Mouse (Mus musculus): ENCODE results near the gene Ehd2. TPM values are rescaled to one million over a fixed set of nuclear protein-coding genes. Genes with fewer than 3 reads are reported as not detected.

The Ehd2 gene
- polyA plus RNA-seq, 1 experiment from 2014 or later = 10.1 TPM

GRCm38 (mm10) chr7:15952416-15952815 is 15.0 kb downstream of the Ehd2 start:
- peaks cover 16% of the 10 kb centered on the region for H3K4me1 ChIP-seq
- H3K9me3 ChIP-seq (replicated peaks) = no peaks in the 10 kb centered on the region
- DNase-seq (ENCODE audit: low spot score) = no peak
- no peaks in the 10 kb centered on the region for H3K36me3 ChIP-seq
- WGBS = 68% methylated on average over 3 of the region's 3 CpGs
- H3K27me3 ChIP-seq (ENCODE audit: low read depth, poor library complexity, severe bottlenecking) = peaks cover 16% of the 10 kb centered on the region
- no peak overlapping the region for H3K4me3 ChIP-seq
- H3K27ac ChIP-seq = no peak overlapping the region

- WGBS = 84% methylated on average over 15 of the region's 15 CpGs
- DNase-seq (ENCODE audit: low spot score) = no peak
- H3K36me3 ChIP-seq = 0 out of 2 replicates have a peak, but pooled peaks cover under 1% of the 10 kb centered on the region
- H3K27me3 ChIP-seq (ENCODE audit: low read depth, poor library complexity, severe bottlenecking) = peaks cover 5% of the 10 kb centered on the region; the same call in 1 of the 2 replicates
- no peak overlapping the region for H3K4me3 ChIP-seq
- peaks cover 18% of the 10 kb centered on the region for H3K4me1 ChIP-seq
- H3K9me3 ChIP-seq (replicated peaks) = no peaks in the 10 kb centered on the region
- H3K27ac ChIP-seq = no peak overlapping the region
These were observed 17.4 kb downstream of the Ehd2 start for GRCm38 (mm10) chr7:15950008-15950407.

DNA sequence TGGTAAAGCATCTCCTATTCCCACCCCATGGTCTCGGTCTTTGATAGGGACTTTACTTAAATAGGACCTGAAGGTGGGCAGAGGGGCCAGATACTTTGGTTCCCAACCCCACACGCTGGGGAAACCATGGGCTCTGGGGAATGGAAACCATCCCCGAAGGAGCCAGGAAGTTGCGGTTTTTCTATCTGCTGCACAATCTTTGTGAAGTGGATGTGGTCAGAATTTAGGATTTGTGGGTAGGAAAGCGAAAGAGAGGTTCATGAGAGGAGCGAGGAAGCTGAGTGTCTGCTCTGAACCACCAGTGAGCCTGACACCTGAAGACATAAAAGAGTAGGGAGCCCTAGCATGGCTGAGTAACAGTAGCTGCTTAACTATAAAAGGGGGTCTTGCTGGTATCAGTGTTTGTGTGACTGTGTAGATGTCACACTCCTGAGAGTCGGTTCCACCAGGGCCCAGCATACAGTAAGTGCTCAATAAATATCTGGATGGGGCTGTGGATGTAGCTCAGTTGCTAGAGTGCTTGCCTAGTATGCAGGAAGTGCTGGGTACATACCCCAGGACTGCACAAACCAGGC is 18.1 kb downstream of the Ehd2 start:
- Histone ChIP-seq H3K9me3 (replicated peaks) (no peaks in the 10 kb centered on the region), H3K36me3 (peaks cover 7% of the 10 kb centered on the region), H3K27ac (no peak overlapping the region), H3K27me3 (ENCODE audit: low read depth, poor library complexity, severe bottlenecking) (no peaks in the 10 kb centered on the region; the same call in 1 of the 2 replicates), H3K4me3 (no peak overlapping the region), H3K4me1 (peaks cover 22% of the 10 kb centered on the region)
- no peak for DNase-seq (ENCODE audit: low spot score)
- WGBS = 86% methylated on average over 7 of the region's 7 CpGs

DNA sequence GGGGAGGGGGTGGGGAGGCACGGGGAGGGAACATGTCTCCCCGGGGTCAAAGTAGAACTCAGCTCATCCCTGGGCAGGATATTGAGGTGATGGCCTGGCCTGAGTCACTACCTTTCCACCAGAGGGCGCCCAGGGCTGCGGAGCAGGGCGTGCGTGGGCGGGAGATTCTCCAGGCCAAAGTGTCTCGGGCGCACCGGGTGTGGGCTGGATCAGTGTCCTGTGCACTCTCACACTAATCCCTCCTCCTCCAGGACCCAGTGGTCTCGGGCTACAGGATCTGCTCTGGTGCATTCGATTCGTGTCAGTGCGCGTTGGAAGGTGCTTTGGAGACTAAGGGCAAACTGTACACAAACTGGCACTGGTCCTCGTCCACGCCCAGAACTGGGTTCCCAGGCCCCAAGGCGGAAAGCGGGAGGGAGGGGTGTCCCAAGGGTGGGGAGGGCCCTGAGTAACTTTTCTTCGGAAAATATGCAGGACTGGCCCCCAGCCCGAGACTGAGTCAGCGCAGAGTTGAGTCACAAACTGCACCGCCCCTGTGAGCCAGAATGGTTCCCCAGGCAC is 18.9 kb downstream of the Ehd2 start:
- DNase-seq (ENCODE audit: low spot score) = peak; percentile 84
- H3K9me3 ChIP-seq (replicated peaks) = no peaks in the 10 kb centered on the region
- peak overlapping the region; percentile 74 for H3K27ac ChIP-seq
- peaks cover 16% of the 10 kb centered on the region for H3K36me3 ChIP-seq
- H3K4me3 ChIP-seq = peak overlapping the region; percentile 43
- peaks cover 25% of the 10 kb centered on the region for H3K4me1 ChIP-seq
- H3K27me3 ChIP-seq (ENCODE audit: low read depth, poor library complexity, severe bottlenecking) = no peaks in the 10 kb centered on the region; the same call in 1 of the 2 replicates
- 5% methylated on average over 23 of the region's 23 CpGs for WGBS

DNA sequence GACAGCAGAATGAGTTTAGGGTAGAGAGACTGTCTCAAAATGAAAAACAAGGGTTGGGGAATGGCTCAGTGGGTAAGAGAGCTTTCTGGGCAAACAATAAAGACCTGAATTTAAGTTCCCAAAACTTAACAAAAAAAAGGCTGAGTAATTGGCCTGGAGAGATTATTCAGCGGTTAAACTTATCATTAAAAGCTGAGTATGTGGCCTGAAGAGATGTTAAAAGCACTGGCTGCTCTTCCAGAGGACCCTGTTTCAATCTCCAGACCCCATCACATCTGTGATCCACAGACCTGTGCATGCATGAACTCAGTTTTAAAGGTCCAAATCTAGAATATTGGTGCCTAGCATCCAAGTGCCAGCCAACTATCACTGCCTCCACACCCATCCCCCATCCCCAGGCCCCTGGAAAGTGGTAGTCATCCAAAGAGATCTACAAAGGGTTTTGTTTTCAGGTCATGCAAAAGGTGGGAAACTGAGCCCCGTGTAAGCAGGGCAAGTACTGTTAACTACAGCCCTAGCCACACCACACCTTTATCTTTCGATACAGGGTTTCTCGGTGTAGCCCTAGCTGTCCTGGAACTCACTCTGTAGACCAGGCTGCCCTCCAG is 19.6 kb downstream of the Ehd2 start:
- DNase-seq (ENCODE audit: low spot score) = no peak
- H3K27ac ChIP-seq = no peak overlapping the region
- peaks cover 25% of the 10 kb centered on the region for H3K4me1 ChIP-seq
- peak overlapping the region; percentile 43; the same call in 1 of the 2 replicates for H3K4me3 ChIP-seq
- no peaks in the 10 kb centered on the region; the same call in 1 of the 2 replicates for H3K27me3 ChIP-seq (ENCODE audit: low read depth, poor library complexity, severe bottlenecking)
- H3K9me3 ChIP-seq (replicated peaks) = no peaks in the 10 kb centered on the region
- WGBS = 55% methylated on average over 4 of the region's 4 CpGs
- H3K36me3 ChIP-seq = peaks cover 23% of the 10 kb centered on the region

DNA sequence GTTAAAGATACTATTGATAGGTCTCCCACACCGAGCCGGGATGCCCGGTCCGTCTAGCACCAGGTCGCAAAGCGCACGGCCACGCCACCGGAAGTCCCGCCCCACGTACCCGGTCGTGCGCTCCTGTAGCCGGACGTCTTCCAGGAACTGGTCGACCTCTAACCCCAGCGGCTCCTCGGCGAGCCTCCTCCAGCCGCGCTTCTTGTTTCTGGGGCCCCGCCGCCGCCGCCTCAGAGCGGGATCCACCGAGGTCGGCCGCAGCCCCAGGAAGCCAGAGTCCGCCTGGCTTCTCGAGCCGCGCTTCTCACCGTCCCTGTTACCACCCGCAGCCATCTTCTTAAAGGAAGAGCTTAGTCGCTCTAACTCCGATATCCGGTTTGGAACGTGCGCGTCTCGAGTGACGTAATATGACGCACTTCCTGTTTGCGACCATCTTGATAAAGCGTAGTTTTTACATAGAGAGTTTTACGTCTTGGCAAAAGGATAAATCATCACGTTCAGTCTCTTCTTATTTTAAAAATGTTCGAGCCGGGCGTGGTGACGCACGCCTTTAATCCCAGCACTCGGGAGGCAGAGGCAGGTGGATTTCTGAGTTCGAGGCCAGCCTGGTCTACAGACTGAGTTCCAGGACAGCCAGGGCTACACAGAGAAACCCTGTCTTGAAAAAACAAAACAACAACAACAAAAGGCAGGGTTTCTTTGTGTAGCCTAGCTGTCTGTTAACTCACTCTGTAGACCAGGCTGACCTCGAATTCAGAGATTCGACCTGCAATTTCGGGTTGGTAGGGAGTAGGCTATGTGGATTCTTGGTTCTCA is 21.4 kb downstream of the Ehd2 start, which contains the start of gene Nop53:
Nop53 (minus strand) TSS at position 354 of the 816 bp plus-strand sequence.
- 1% methylated on average over 59 of the region's 59 CpGs for whole genome bisulfite sequencing
- peak within 1 kb of the TSS; percentile 96 for H3K27ac ChIP-seq
- H3K27me3 ChIP-seq (ENCODE audit: low read depth, poor library complexity, severe bottlenecking) = no peaks in the 10 kb centered on the region; the same call in 1 of the 2 replicates
- H3K4me1 ChIP-seq = peaks cover 25% of the 10 kb centered on the region
- peaks cover 41% of the 10 kb centered on the region for H3K36me3 ChIP-seq
- DNase-seq (ENCODE audit: low spot score) = peak; percentile 95
- H3K4me3 ChIP-seq = peak within 1 kb of the TSS; percentile 77
- no peaks in the 10 kb centered on the region for H3K9me3 ChIP-seq (replicated peaks)

DNA sequence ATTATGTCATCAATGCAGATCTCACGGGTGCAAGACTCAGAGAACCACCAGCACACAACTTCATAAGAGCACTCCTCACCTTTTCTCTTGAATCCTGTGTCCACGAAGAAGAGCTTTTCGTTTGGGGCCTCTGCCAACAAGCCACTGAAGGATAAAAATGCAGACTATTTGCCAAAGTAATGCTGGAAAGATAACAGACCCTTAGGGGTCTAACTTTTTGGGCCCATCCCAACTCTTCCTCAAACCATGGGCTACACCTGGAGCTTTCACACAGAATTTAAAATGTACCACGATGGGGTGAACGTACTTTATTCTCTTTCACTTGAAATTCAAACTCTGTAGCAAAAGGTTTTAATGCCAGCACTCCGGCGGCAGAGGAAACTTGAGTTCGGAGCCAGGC is 22.2 kb downstream of the Ehd2 start:
- Histone ChIP-seq H3K27me3 (ENCODE audit: low read depth, poor library complexity, severe bottlenecking) (no peaks in the 10 kb centered on the region; the same call in 1 of the 2 replicates), H3K27ac (peak overlapping the region; percentile 96), H3K4me3 (peak overlapping the region; percentile 77), H3K9me3 (replicated peaks) (no peaks in the 10 kb centered on the region), H3K4me1 (peaks cover 25% of the 10 kb centered on the region), H3K36me3 (peaks cover 48% of the 10 kb centered on the region)
- WGBS = 8% methylated on average over 8 of the region's 8 CpGs
- DNase-seq (ENCODE audit: low spot score) = no peak

DNA sequence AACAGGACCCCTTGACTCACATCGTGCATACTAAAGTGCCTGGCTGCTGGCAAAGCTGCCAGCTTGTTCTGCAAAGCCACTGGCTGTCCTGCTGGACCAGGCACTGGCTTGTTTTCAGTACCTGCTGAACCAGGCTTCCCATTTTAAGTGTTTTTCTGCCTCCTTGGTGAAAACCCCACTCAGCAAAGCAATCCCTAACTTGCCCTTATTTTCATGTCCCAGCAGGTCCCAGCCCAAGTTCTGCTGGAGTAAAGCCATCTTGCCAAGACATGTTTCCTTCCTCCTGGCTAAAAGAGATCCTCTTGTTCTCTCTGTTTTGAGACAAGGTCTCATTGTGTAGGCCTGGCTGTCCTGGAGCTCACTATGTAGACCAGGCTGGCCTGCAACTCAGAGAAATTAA is 23.1 kb downstream of the Ehd2 start:
- H3K27ac ChIP-seq = no peak overlapping the region

DNA sequence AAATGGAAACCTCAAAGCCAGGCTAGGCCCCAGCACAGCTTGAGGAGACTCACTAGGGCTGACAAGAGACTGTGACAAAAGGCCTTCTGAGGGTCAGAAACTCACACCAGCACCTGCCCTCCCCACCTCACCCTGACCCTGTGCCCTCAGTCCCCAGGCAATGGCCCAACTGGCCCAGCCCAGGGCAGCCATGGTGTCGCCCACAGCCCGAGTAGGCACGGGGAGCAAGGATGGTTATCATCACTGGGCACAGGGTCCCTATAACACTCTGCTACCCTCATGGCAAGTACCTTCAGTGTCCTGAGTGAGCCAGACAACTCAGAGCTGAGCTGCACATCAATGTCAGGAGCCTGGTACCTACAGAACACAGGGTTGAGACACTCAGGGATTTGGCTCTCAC is 28.7 kb downstream of the Ehd2 start:
- no peak overlapping the region for H3K27ac ChIP-seq
- no peaks in the 10 kb centered on the region for H3K9me3 ChIP-seq (replicated peaks)
- no peaks in the 10 kb centered on the region for H3K27me3 ChIP-seq (ENCODE audit: low read depth, poor library complexity, severe bottlenecking)
- DNase-seq (ENCODE audit: low spot score) = no peak
- 96% methylated on average over 3 of the region's 3 CpGs for WGBS
- H3K4me3 ChIP-seq = no peak overlapping the region
- peaks cover 1% of the 10 kb centered on the region; the same call in 1 of the 2 replicates for H3K4me1 ChIP-seq
- peaks cover 89% of the 10 kb centered on the region for H3K36me3 ChIP-seq

More for the DNA sequence above, 23.1 kb downstream of the Ehd2 start:
- H3K27me3 ChIP-seq (ENCODE audit: low read depth, poor library complexity, severe bottlenecking) = no peaks in the 10 kb centered on the region
- H3K9me3 ChIP-seq (replicated peaks) = no peaks in the 10 kb centered on the region
- no peak for DNase-seq (ENCODE audit: low spot score)
- H3K4me1 ChIP-seq = peaks cover 25% of the 10 kb centered on the region
- peaks cover 57% of the 10 kb centered on the region for H3K36me3 ChIP-seq
- 94% methylated on average over 1 of the region's 1 CpGs for WGBS
- H3K4me3 ChIP-seq = peak overlapping the region; percentile 77

- WGBS = 82% methylated on average over 5 of the region's 5 CpGs
These were observed 29.9 kb downstream of the Ehd2 start for GRCm38 (mm10) chr7:15937491-15937890.

GRCm38 (mm10) chr7:15933437-15934359 is 33.7 kb downstream of the Ehd2 start:
- H3K4me3 ChIP-seq = no peak overlapping the region
- DNase-seq (ENCODE audit: low spot score) = no peak
- H3K27me3 ChIP-seq (ENCODE audit: low read depth, poor library complexity, severe bottlenecking) = no peaks in the 10 kb centered on the region
- H3K36me3 ChIP-seq = peaks cover 40% of the 10 kb centered on the region
- H3K27ac ChIP-seq = peak overlapping the region; percentile 42; the same call in 1 of the 2 replicates
- no peaks in the 10 kb centered on the region for H3K9me3 ChIP-seq (replicated peaks)
- peaks cover 5% of the 10 kb centered on the region; the same call in 1 of the 2 replicates for H3K4me1 ChIP-seq
- WGBS = 53% methylated on average over 16 of the region's 16 CpGs

More at GRCm38 (mm10) chr7:15937491-15937890, 29.9 kb downstream of the Ehd2 start:
- Histone ChIP-seq H3K9me3 (replicated peaks) (no peaks in the 10 kb centered on the region), H3K4me1 (peaks cover 5% of the 10 kb centered on the region; the same call in 1 of the 2 replicates), H3K27me3 (ENCODE audit: low read depth, poor library complexity, severe bottlenecking) (no peaks in the 10 kb centered on the region), H3K36me3 (peaks cover 78% of the 10 kb centered on the region), H3K27ac (no peak overlapping the region), H3K4me3 (no peak overlapping the region)
- no peak for DNase-seq (ENCODE audit: low spot score)

DNA sequence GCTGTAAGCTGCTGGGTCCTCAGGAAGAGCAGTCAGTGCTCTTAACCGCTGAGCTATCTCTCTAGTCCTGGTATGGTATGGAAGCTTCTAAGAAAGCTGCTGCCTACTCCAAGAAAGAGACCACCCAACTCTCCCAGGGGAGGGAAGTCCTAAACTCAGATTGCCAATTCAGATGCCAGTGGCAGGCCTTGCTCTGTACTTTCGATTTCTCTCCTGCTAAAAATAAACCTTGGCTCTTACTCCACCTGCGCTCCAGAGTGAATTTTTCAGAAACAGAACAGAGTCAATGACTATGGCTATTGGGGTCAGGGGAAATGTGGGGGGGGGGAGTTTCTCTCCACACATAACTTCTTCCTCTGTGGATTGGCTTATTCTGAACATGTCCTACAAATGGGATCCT is 35.7 kb downstream of the Ehd2 start:
- 83% methylated on average over 3 of the region's 3 CpGs for WGBS
- no peaks in the 10 kb centered on the region for H3K9me3 ChIP-seq (replicated peaks)
- no peak overlapping the region for H3K27ac ChIP-seq
- H3K4me1 ChIP-seq = peaks cover 5% of the 10 kb centered on the region; the same call in 1 of the 2 replicates
- H3K36me3 ChIP-seq = peaks cover 19% of the 10 kb centered on the region
- no peak overlapping the region for H3K4me3 ChIP-seq
- DNase-seq (ENCODE audit: low spot score) = no peak
- H3K27me3 ChIP-seq (ENCODE audit: low read depth, poor library complexity, severe bottlenecking) = no peaks in the 10 kb centered on the region

Data from limb, embryonic 10.5 days (tissue).